Mouse (Mus musculus): ENCODE measurements around the gene Il9r. TPM values are rescaled to one million over a fixed set of nuclear protein-coding genes. Genes with fewer than 3 reads are reported as not detected.

Il9r gene
- polyA plus RNA-seq, 2 experiments: 0.21 to 0.54 TPM

DNA sequence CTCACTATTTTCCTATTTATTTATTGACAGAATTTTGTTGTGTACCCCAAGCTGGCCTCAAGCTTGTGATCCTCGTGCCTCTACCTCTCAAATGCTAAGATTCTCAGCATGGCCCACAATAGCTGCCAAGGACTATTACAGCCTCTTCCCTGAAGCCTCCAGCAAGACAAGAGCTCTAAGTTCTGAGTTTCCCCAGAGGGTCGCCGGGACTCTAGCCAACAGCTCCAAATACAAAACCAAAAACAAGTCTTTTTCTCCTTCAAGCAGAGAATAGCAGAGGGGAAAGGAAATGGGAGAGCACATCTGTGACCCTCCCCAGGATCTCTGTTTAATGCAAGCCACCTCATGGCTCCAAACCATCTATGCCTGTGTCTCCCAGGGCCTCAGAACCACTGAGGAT is 44.0 kb upstream of the Il9r start:
- Histone ChIP-seq H3K9me3 (ENCODE audit: control insufficient read depth, low read length) (no peaks in the 10 kb centered on the region), H3K9ac (ENCODE audit: low read depth, low read length, severe bottlenecking) (no peak overlapping the region), H3K27ac (replicated peaks; ENCODE audit: low read depth, low read length) (0 out of 2 replicates have a peak overlapping the region, but pooled peaks have one; percentile 28), H3K4me1 (ENCODE audit: control insufficient read depth, insufficient read depth, low read length) (no peaks in the 10 kb centered on the region), H3K27me3 (ENCODE audit: control insufficient read depth, insufficient read depth, low read length) (no peaks in the 10 kb centered on the region), H3K4me3 (replicated peaks; ENCODE audit: low read length) (no peak overlapping the region), H3K36me3 (ENCODE audit: control insufficient read depth, insufficient read depth, low read length) (peaks cover 70% of the 10 kb centered on the region), H3K4me2 (replicated peaks; ENCODE audit: low read depth, low read length, severe bottlenecking) (no peak overlapping the region)
- TF ChIP-seq POLR2A (IDR thresholded peaks at IDR 0.05; ENCODE audit: borderline replicate concordance, extremely low read depth, insufficient read depth, insufficient read length): no peak
- no peak for ATAC-seq (ENCODE audit: low FRiP score, low read depth)
- no peak for DNase-seq (ENCODE audit: low spot score)
- 69% methylated on average over 3 of the region's 3 CpGs for WGBS

GRCm38 (mm10) chr11:32243205-32243955 is 43.3 kb upstream of the Il9r start:
- H3K4me3 ChIP-seq (replicated peaks; ENCODE audit: low read length): no peak overlapping the region
- H3K4me1 ChIP-seq (ENCODE audit: control insufficient read depth, insufficient read depth, low read length): no peaks in the 10 kb centered on the region
- peaks cover 70% of the 10 kb centered on the region for H3K36me3 ChIP-seq (ENCODE audit: control insufficient read depth, insufficient read depth, low read length)
- no peak overlapping the region for H3K27ac ChIP-seq (replicated peaks; ENCODE audit: low read depth, low read length)
- no peak overlapping the region for H3K9ac ChIP-seq (ENCODE audit: low read depth, low read length, severe bottlenecking)
- no peak for ATAC-seq (ENCODE audit: low FRiP score, low read depth)
- H3K27me3 ChIP-seq (ENCODE audit: control insufficient read depth, insufficient read depth, low read length): no peaks in the 10 kb centered on the region
- no peak for DNase-seq (ENCODE audit: low spot score)
- WGBS: 74% methylated on average over 7 of the region's 7 CpGs
- H3K4me2 ChIP-seq (replicated peaks; ENCODE audit: low read depth, low read length, severe bottlenecking): no peak overlapping the region
- no peaks in the 10 kb centered on the region for H3K9me3 ChIP-seq (ENCODE audit: control insufficient read depth, low read length)
- no peak for TF ChIP-seq POLR2A (IDR thresholded peaks at IDR 0.05; ENCODE audit: borderline replicate concordance, extremely low read depth, insufficient read depth, insufficient read length)

- Histone ChIP-seq H3K9me3 (ENCODE audit: control insufficient read depth, low read length) (no peaks in the 10 kb centered on the region), H3K4me3 (replicated peaks; ENCODE audit: low read length) (no peak overlapping the region), H3K27me3 (ENCODE audit: control insufficient read depth, insufficient read depth, low read length) (no peaks in the 10 kb centered on the region), H3K4me1 (ENCODE audit: control insufficient read depth, insufficient read depth, low read length) (no peaks in the 10 kb centered on the region), H3K4me2 (replicated peaks; ENCODE audit: low read depth, low read length, severe bottlenecking) (no peak overlapping the region), H3K36me3 (ENCODE audit: control insufficient read depth, insufficient read depth, low read length) (peaks cover 62% of the 10 kb centered on the region), H3K27ac (replicated peaks; ENCODE audit: low read depth, low read length) (no peak overlapping the region), H3K9ac (ENCODE audit: low read depth, low read length, severe bottlenecking) (no peak overlapping the region)
- no peak for TF ChIP-seq POLR2A (IDR thresholded peaks at IDR 0.05; ENCODE audit: borderline replicate concordance, extremely low read depth, insufficient read depth, insufficient read length)
- ATAC-seq (ENCODE audit: low FRiP score, low read depth) (no peak), DNase-seq (ENCODE audit: low spot score) (no peak)
- WGBS: 86% methylated on average over 3 of the region's 3 CpGs
Observed at GRCm38 (mm10) chr11:32242209-32242608, 42.1 kb upstream of the Il9r start.

GRCm38 (mm10) chr11:32241391-32241790 is 41.3 kb upstream of the Il9r start:
- DNase-seq (ENCODE audit: low spot score): no peak
- H3K9ac ChIP-seq (ENCODE audit: low read depth, low read length, severe bottlenecking): no peak overlapping the region
- H3K36me3 ChIP-seq (ENCODE audit: control insufficient read depth, insufficient read depth, low read length): peaks cover 60% of the 10 kb centered on the region
- no peak overlapping the region for H3K27ac ChIP-seq (replicated peaks; ENCODE audit: low read depth, low read length)
- H3K27me3 ChIP-seq (ENCODE audit: control insufficient read depth, insufficient read depth, low read length): no peaks in the 10 kb centered on the region
- H3K4me3 ChIP-seq (replicated peaks; ENCODE audit: low read length): no peak overlapping the region
- no peaks in the 10 kb centered on the region for H3K9me3 ChIP-seq (ENCODE audit: control insufficient read depth, low read length)
- no peak overlapping the region for H3K4me2 ChIP-seq (replicated peaks; ENCODE audit: low read depth, low read length, severe bottlenecking)
- H3K4me1 ChIP-seq (ENCODE audit: control insufficient read depth, insufficient read depth, low read length): no peaks in the 10 kb centered on the region
- no peak for TF ChIP-seq POLR2A (IDR thresholded peaks at IDR 0.05; ENCODE audit: borderline replicate concordance, extremely low read depth, insufficient read depth, insufficient read length)
- no peak for ATAC-seq (ENCODE audit: low FRiP score, low read depth)

- H3K36me3 ChIP-seq (ENCODE audit: control insufficient read depth, insufficient read depth, low read length): peaks cover 55% of the 10 kb centered on the region
- peak; percentile 41; the same call in 1 of the 2 replicates for ATAC-seq (ENCODE audit: low FRiP score, low read depth)
- no peaks in the 10 kb centered on the region; the same call in none of the 2 replicates for H3K4me1 ChIP-seq (ENCODE audit: control insufficient read depth, insufficient read depth, low read length)
- H3K27ac ChIP-seq (replicated peaks; ENCODE audit: low read depth, low read length): no peak overlapping the region
- no peak overlapping the region for H3K4me3 ChIP-seq (replicated peaks; ENCODE audit: low read length)
- peak; percentile 57 for DNase-seq (ENCODE audit: low spot score)
- H3K4me2 ChIP-seq (replicated peaks; ENCODE audit: low read depth, low read length, severe bottlenecking): no peak overlapping the region
- no peak overlapping the region for H3K9ac ChIP-seq (ENCODE audit: low read depth, low read length, severe bottlenecking)
- TF ChIP-seq POLR2A (IDR thresholded peaks at IDR 0.05; ENCODE audit: borderline replicate concordance, extremely low read depth, insufficient read depth, insufficient read length): no peak
- 65% methylated on average over 5 of the region's 5 CpGs for WGBS
- H3K9me3 ChIP-seq (ENCODE audit: control insufficient read depth, low read length): no peaks in the 10 kb centered on the region
- H3K27me3 ChIP-seq (ENCODE audit: control insufficient read depth, insufficient read depth, low read length): no peaks in the 10 kb centered on the region
Observed at GRCm38 (mm10) chr11:32238093-32238860, 38.2 kb upstream of the Il9r start.
